Mouse (Mus musculus): ENCODE measurements around the gene Gpr139. TPM values are rescaled to one million over a fixed set of nuclear protein-coding genes. Genes with fewer than 3 reads are reported as not detected.
A peak's percentile ranks its signal among the peaks of the same experiment; 100 is the strongest.

Gpr139 gene
- not detected in 2 replicates for polyA plus RNA-seq (2014; fragmentation: Nextera tagmentation; extraction: Ambion mirVana)

DNA sequence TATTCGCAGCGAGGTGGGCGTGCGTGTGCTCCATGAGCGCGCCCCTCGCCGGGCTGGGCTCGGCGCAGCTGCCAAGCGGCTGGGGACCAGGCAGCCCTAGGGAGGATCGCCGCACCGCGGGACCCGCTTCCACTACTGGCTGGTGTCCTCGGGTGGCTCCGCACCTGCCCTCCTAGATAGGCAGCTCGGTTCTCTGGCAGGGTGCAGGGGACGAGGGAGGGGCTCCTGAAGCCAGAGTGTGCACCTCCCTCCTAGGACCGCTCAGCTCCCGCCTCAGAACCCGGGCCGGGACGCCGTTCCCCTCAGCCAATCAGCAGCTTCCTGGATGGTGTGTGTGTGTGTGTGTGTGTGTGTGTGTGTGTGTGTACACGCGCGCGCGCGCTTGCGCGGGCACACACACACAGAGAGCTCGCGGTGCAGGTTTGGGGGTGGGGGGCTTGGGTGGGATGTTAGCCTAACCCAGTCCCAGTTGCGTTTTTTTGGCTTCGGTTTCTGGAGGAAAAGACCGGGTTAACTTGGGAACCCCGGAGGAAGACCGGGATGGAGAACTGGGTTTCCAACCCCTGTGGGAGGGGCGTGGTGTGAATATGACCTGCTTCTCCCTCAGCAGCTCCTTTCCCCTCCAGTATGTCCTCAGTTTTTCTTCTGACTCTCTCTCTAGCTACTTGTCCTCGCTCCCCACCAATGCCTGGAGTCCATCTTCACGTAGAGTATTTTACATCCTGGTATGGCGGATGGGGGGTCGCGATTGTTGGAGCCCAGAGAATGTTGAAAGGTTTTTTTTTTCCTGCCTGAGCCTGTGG, at the start of gene Gpr139:
Gpr139 (minus strand) TSS at position 263 of the 803 bp plus-strand sequence.
- WGBS = under 1% methylated on average over 47 of the region's 47 CpGs
- Histone ChIP-seq H3K27me3 (ENCODE audit: control insufficient read depth, insufficient read depth, low read length) (peaks cover 17% of the 10 kb centered on the region), H3K4me3 (ENCODE audit: low read depth, low read length) (peak within 1 kb of the TSS; percentile 36), H3K27ac (ENCODE audit: low read length) (no peak within 1 kb of the TSS), H3K4me1 (ENCODE audit: control insufficient read depth, insufficient read depth, low read length) (no peaks in the 10 kb centered on the region), H3K9ac (replicated peaks; ENCODE audit: low read depth, low read length) (no peak within 1 kb of the TSS), H3K36me3 (ENCODE audit: control insufficient read depth, insufficient read depth, low read length) (no peaks in the 10 kb centered on the region), H3K4me2 (replicated peaks; ENCODE audit: low read depth, low read length) (peak within 1 kb of the TSS; percentile 67), H3K9me3 (ENCODE audit: control insufficient read depth, low read depth, low read length) (no peaks in the 10 kb centered on the region)
- peak; percentile 81 for ATAC-seq (ENCODE audit: insufficient number of reproducible peaks, insufficient read depth, low FRiP score, low read depth)

DNA sequence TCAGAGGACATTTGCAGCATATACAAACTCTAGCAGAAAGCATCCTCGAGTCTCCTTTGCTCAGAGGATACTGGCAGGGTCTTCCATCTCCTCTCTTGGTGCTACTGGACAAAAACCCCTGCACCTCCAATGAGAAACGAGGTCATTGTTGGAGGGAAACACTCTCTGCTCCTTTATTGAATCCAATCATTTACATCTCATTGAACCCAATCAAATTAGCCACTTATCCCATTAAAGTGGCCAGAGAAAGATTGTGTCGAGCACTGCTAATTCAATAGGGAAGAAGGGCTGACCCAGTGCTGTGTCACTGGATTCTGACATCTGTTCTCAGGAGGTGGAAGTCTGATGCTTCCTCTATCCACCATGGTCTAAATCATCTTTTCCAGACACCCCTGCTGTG, 46.6 kb upstream of the Gpr139 start:
- H3K36me3 ChIP-seq (ENCODE audit: control insufficient read depth, insufficient read depth, low read length) = no peaks in the 10 kb centered on the region
- no peak overlapping the region for H3K9ac ChIP-seq (replicated peaks; ENCODE audit: low read depth, low read length)
- H3K4me3 ChIP-seq (ENCODE audit: low read depth, low read length) = no peak overlapping the region
- no peak overlapping the region for H3K4me2 ChIP-seq (replicated peaks; ENCODE audit: low read depth, low read length)
- 63% methylated on average over 3 of the region's 3 CpGs for WGBS
- H3K9me3 ChIP-seq (ENCODE audit: control insufficient read depth, low read depth, low read length) = no peaks in the 10 kb centered on the region
- no peaks in the 10 kb centered on the region for H3K4me1 ChIP-seq (ENCODE audit: control insufficient read depth, insufficient read depth, low read length)
- no peak for ATAC-seq (ENCODE audit: insufficient number of reproducible peaks, insufficient read depth, low FRiP score, low read depth)
- no peaks in the 10 kb centered on the region for H3K27me3 ChIP-seq (ENCODE audit: control insufficient read depth, insufficient read depth, low read length)
- H3K27ac ChIP-seq (ENCODE audit: low read length) = no peak overlapping the region

DNA sequence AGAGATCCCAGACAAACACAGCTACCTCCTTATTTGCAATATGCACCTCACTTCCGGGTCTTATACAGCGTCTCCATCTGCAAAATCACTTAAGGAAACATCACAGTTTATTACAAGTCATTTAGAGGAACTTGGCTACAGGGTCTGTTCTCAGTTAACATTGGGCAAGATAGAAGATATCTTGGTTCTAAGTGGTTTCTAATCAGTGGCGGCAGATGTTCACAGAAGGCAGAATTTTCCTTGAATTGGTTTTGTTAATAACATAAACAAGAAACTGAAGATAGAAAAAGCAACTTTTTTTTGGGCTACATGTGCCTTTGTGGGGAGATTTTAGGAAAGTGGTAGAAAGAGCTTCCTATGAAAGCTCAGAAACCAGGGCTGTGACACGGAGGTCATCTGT, 38.3 kb upstream of the Gpr139 start:
- 83% methylated on average over 4 of the region's 4 CpGs for WGBS
- H3K27me3 ChIP-seq (ENCODE audit: control insufficient read depth, insufficient read depth, low read length) = no peaks in the 10 kb centered on the region
- H3K36me3 ChIP-seq (ENCODE audit: control insufficient read depth, insufficient read depth, low read length) = no peaks in the 10 kb centered on the region
- no peaks in the 10 kb centered on the region for H3K4me1 ChIP-seq (ENCODE audit: control insufficient read depth, insufficient read depth, low read length)
- no peak for ATAC-seq (ENCODE audit: insufficient number of reproducible peaks, insufficient read depth, low FRiP score, low read depth)
- no peaks in the 10 kb centered on the region for H3K9me3 ChIP-seq (ENCODE audit: control insufficient read depth, low read depth, low read length)
- H3K4me3 ChIP-seq (ENCODE audit: low read depth, low read length) = no peak overlapping the region
- no peak overlapping the region for H3K27ac ChIP-seq (ENCODE audit: low read length)
- H3K9ac ChIP-seq (replicated peaks; ENCODE audit: low read depth, low read length) = no peak overlapping the region
- no peak overlapping the region for H3K4me2 ChIP-seq (replicated peaks; ENCODE audit: low read depth, low read length)

DNA sequence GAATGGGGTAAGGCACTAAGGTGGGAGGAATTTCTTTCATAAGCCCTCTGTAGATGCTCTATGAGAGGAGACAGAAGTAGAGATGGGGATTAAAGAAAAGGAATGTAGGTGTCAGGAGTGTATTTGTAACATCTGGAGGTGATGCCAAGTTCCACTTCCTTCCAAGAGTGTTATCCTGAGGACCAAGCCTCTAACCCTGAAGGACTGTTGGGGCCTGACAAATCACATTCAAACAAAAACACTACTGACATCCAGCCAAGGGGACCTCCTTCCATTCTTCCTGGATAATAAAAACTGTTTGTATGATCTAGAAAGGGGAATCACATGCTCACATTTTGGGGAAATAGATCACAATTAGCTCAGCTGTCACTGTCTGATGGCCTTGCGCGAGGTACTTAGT, 34.7 kb upstream of the Gpr139 start:
- H3K27ac ChIP-seq (ENCODE audit: low read length) = no peak overlapping the region
- no peaks in the 10 kb centered on the region for H3K4me1 ChIP-seq (ENCODE audit: control insufficient read depth, insufficient read depth, low read length)
- H3K27me3 ChIP-seq (ENCODE audit: control insufficient read depth, insufficient read depth, low read length) = no peaks in the 10 kb centered on the region
- 91% methylated on average over 2 of the region's 2 CpGs for WGBS
- H3K9ac ChIP-seq (replicated peaks; ENCODE audit: low read depth, low read length) = no peak overlapping the region
- no peak overlapping the region for H3K4me3 ChIP-seq (ENCODE audit: low read depth, low read length)
- H3K36me3 ChIP-seq (ENCODE audit: control insufficient read depth, insufficient read depth, low read length) = no peaks in the 10 kb centered on the region
- no peak overlapping the region for H3K4me2 ChIP-seq (replicated peaks; ENCODE audit: low read depth, low read length)
- ATAC-seq (ENCODE audit: insufficient number of reproducible peaks, insufficient read depth, low FRiP score, low read depth) = no peak
- no peaks in the 10 kb centered on the region for H3K9me3 ChIP-seq (ENCODE audit: control insufficient read depth, low read depth, low read length)

DNA sequence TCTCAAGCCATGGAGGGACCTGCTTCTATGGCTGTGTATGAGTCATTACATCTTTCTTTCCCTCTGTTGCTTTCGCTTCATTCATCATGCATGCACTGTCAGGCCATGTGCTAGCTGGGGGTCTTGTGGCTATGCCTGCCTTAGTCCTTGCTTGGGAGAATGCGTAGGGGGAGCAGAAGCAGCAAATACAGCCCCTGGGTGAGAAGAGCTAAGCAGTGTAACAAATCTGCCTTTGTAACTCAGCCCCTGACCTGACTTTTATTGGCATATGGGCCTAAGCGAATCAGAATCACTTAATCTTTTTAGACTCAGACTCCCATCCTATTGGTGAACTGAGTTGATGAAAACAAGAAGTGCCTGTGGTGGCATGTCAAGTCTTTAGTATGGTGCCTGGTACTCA, 22.8 kb upstream of the Gpr139 start:
- no peak overlapping the region for H3K27ac ChIP-seq (ENCODE audit: low read length)
- no peaks in the 10 kb centered on the region for H3K4me1 ChIP-seq (ENCODE audit: control insufficient read depth, insufficient read depth, low read length)
- H3K9ac ChIP-seq (replicated peaks; ENCODE audit: low read depth, low read length) = no peak overlapping the region
- H3K27me3 ChIP-seq (ENCODE audit: control insufficient read depth, insufficient read depth, low read length) = no peaks in the 10 kb centered on the region
- no peaks in the 10 kb centered on the region for H3K36me3 ChIP-seq (ENCODE audit: control insufficient read depth, insufficient read depth, low read length)
- no peak overlapping the region for H3K4me3 ChIP-seq (ENCODE audit: low read depth, low read length)
- H3K9me3 ChIP-seq (ENCODE audit: control insufficient read depth, low read depth, low read length) = no peaks in the 10 kb centered on the region
- no peak overlapping the region for H3K4me2 ChIP-seq (replicated peaks; ENCODE audit: low read depth, low read length)
- ATAC-seq (ENCODE audit: insufficient number of reproducible peaks, insufficient read depth, low FRiP score, low read depth) = no peak
- 82% methylated on average over 3 of the region's 3 CpGs for WGBS

DNA sequence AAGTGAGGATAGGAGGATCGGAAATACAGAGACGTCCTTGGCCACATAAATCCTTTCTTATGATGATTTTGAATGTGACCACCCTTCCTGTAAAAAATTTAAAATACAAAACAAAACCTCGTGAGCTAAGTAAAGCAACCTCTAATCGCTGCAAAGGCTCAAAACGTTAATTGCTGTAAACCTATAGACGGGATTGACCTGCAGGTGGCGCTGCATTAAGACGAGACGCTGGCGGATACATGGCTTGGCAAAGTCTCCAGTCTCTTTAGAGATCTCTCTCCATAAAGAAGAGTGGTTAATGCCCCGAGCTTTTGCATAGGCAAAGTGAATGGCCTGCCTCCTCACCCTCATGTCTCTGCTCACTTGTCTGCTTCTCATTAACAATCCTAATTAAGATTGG, 2.0 kb upstream of the Gpr139 start:
- H3K27ac ChIP-seq (ENCODE audit: low read length) = no peak overlapping the region
- no peaks in the 10 kb centered on the region for H3K4me1 ChIP-seq (ENCODE audit: control insufficient read depth, insufficient read depth, low read length)
- no peaks in the 10 kb centered on the region for H3K9me3 ChIP-seq (ENCODE audit: control insufficient read depth, low read depth, low read length)
- no peak for ATAC-seq (ENCODE audit: insufficient number of reproducible peaks, insufficient read depth, low FRiP score, low read depth)
- no peak overlapping the region for H3K4me2 ChIP-seq (replicated peaks; ENCODE audit: low read depth, low read length)
- 17% methylated on average over 11 of the region's 11 CpGs for WGBS
- H3K9ac ChIP-seq (replicated peaks; ENCODE audit: low read depth, low read length) = no peak overlapping the region
- H3K36me3 ChIP-seq (ENCODE audit: control insufficient read depth, insufficient read depth, low read length) = no peaks in the 10 kb centered on the region
- no peak overlapping the region for H3K4me3 ChIP-seq (ENCODE audit: low read depth, low read length)
- peaks cover 17% of the 10 kb centered on the region for H3K27me3 ChIP-seq (ENCODE audit: control insufficient read depth, insufficient read depth, low read length)

DNA sequence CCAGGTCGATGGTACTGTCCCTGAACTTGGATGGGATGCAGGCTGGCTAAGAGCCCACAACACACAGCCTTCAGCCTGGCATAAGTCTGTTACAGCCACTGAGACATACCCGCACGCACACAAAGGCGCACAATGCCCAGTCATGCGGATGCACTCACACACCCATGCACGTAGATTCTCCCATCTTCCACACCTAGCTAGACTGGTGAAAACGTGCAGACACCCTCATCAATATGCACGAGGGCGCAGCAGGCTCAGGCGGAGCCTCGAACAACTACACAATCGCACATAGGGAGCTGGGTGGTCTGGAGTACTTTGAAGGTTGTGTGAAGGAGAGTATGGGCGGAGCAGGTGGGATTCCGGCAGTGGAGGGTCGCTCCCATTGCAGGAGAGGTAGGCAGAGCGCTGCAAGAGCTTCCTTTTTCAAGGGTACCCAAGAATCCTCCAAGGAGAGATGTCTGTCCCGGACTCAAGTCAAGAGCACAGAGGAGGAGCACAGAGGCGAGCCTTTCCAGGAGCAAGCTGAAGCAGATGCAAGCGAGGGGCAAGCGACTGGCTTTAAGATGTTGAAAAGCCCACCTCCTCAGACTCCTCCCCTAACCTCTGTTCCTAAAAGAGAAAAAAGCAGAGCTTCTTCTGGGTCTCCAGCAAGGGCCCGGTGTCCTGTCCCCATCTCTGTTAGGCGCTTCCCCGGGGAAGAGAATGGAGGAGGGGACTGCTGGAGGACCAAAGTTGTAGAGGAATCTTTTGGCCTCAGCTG, 958 bp upstream of the Gpr139 start:
- ATAC-seq (ENCODE audit: insufficient number of reproducible peaks, insufficient read depth, low FRiP score, low read depth) = no peak
- Histone ChIP-seq H3K27me3 (ENCODE audit: control insufficient read depth, insufficient read depth, low read length) (peaks cover 17% of the 10 kb centered on the region), H3K9ac (replicated peaks; ENCODE audit: low read depth, low read length) (no peak overlapping the region), H3K9me3 (ENCODE audit: control insufficient read depth, low read depth, low read length) (no peaks in the 10 kb centered on the region), H3K4me3 (ENCODE audit: low read depth, low read length) (no peak overlapping the region), H3K4me2 (replicated peaks; ENCODE audit: low read depth, low read length) (peak overlapping the region; percentile 67), H3K4me1 (ENCODE audit: control insufficient read depth, insufficient read depth, low read length) (no peaks in the 10 kb centered on the region), H3K27ac (ENCODE audit: low read length) (no peak overlapping the region), H3K36me3 (ENCODE audit: control insufficient read depth, insufficient read depth, low read length) (no peaks in the 10 kb centered on the region)
- WGBS = 5% methylated on average over 23 of the region's 23 CpGs

DNA sequence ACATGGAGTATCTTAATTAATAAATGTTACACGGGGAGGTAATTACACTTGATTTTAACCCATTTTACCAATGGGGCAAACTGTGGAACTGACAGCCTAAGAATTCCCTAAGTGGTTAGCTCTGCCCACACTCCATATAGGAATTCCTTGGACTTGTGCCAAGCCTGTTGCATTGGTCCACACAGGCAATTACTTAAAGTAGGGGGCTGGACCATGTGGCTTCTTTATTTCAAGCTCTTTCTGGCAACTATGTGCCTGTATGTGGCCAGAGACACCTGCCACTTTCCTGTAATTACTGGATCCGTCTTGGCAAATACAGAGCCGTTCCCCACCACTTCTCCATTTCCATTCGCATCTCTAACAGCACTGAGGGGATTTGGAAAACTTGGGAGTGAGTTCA, 3.4 kb downstream of the Gpr139 start:
- Histone ChIP-seq H3K27me3 (ENCODE audit: control insufficient read depth, insufficient read depth, low read length) (peaks cover 17% of the 10 kb centered on the region), H3K9me3 (ENCODE audit: control insufficient read depth, low read depth, low read length) (no peaks in the 10 kb centered on the region), H3K27ac (ENCODE audit: low read length) (no peak overlapping the region), H3K9ac (replicated peaks; ENCODE audit: low read depth, low read length) (no peak overlapping the region), H3K4me1 (ENCODE audit: control insufficient read depth, insufficient read depth, low read length) (no peaks in the 10 kb centered on the region), H3K4me3 (ENCODE audit: low read depth, low read length) (no peak overlapping the region), H3K36me3 (ENCODE audit: control insufficient read depth, insufficient read depth, low read length) (no peaks in the 10 kb centered on the region), H3K4me2 (replicated peaks; ENCODE audit: low read depth, low read length) (no peak overlapping the region)
- 57% methylated on average over 4 of the region's 4 CpGs for WGBS
- no peak for ATAC-seq (ENCODE audit: insufficient number of reproducible peaks, insufficient read depth, low FRiP score, low read depth)
